Mouse (Mus musculus) myocyte (in vitro differentiated cells): ENCODE data around the gene Baiap2. TPM values are rescaled to one million over a fixed set of nuclear protein-coding genes. Genes with fewer than 3 reads are reported as not detected.

Experiments
- H3K27me3 ChIP-seq: one replicate; pipeline ENCODE4 v1.6.1; 2011; ENCODE audit not compliant: control insufficient read depth, insufficient read depth, insufficient read length
- H3K36me3 ChIP-seq: one replicate; pipeline ENCODE4 v1.6.1; 2011; ENCODE audit not compliant: control insufficient read depth, insufficient read depth
- H3K4me2 ChIP-seq: one replicate; pipeline ENCODE4 v1.6.1; 2011; ENCODE audit warnings: low read depth, control low read depth
- H3K4me3 ChIP-seq: one replicate; pipeline ENCODE4 v1.5.1; 2011; ENCODE audit warnings: mild to moderate bottlenecking, control low read depth, moderate library complexity
- H3K79me2 ChIP-seq: one replicate; pipeline ENCODE4 v1.6.1; 2011; ENCODE audit not compliant: control insufficient read depth, insufficient read depth
- H3ac ChIP-seq: one replicate; pipeline ENCODE4 v1.6.1; 2011; ENCODE audit not compliant: control insufficient read depth, insufficient read length
- CEBPB ChIP-seq: IDR thresholded peaks from 2 replicates; pipeline ENCODE4 v1.6.1; 2011; ENCODE audit warnings: mild to moderate bottlenecking, moderate library complexity; ENCODE audit not compliant: poor library complexity, insufficient read depth, severe bottlenecking
- E2F4 ChIP-seq: IDR thresholded peaks from one replicate; pipeline ENCODE4 v1.6.1; 2011; ENCODE audit warnings: mild to moderate bottlenecking, control low read depth, moderate library complexity; ENCODE audit not compliant: insufficient read depth
- MAX ChIP-seq: IDR thresholded peaks from one replicate; pipeline ENCODE4 v1.6.1; 2011; ENCODE audit warnings: low read depth, mild to moderate bottlenecking, control low read depth
- MYOD1 ChIP-seq, 3 experiments: IDR thresholded peaks; one replicate each; pipeline ENCODE4 v1.6.1; 2011; ENCODE audit warnings: control low read depth in 2 of 3, low read depth in 2 of 3, mild to moderate bottlenecking in 2 of 3, moderate library complexity in 1 of 3; ENCODE audit not compliant: insufficient read length in 2 of 3, control insufficient read depth in 1 of 3
- MYOG ChIP-seq, 3 experiments: IDR thresholded peaks; one replicate each; pipeline ENCODE4 v1.6.1; 2011; ENCODE audit warnings: control low read depth in 2 of 3, low read depth in 2 of 3, mild to moderate bottlenecking in 2 of 3; ENCODE audit not compliant: insufficient read length in 2 of 3, control insufficient read depth in 1 of 3, insufficient read depth in 1 of 3
- POLR2A ChIP-seq: IDR thresholded peaks from one replicate; pipeline ENCODE4 v1.6.1; 2011; ENCODE audit warnings: low read depth, mild to moderate bottlenecking, control low read depth, moderate library complexity; ENCODE audit not compliant: insufficient read length
- POLR2AphosphoS2 ChIP-seq: IDR thresholded peaks from one replicate; pipeline ENCODE4 v1.6.1; 2011; ENCODE audit warnings: low read depth, control low read depth; ENCODE audit not compliant: insufficient read length
- REST ChIP-seq: IDR thresholded peaks from one replicate; pipeline ENCODE4 v1.6.1; 2011; ENCODE audit warnings: mild to moderate bottlenecking, control low read depth, moderate library complexity; ENCODE audit not compliant: insufficient read depth, insufficient read length
- SRF ChIP-seq: IDR thresholded peaks from one replicate; pipeline ENCODE4 v1.6.1; 2011; ENCODE audit warnings: low read depth; ENCODE audit not compliant: control insufficient read depth, insufficient read length
- TCF12 ChIP-seq: IDR thresholded peaks from one replicate; pipeline ENCODE4 v1.6.1; 2011; ENCODE audit warnings: mild to moderate bottlenecking, control low read depth; ENCODE audit not compliant: poor library complexity, insufficient read depth, severe bottlenecking
- TCF3 ChIP-seq: IDR thresholded peaks from one replicate; pipeline ENCODE4 v1.6.1; 2011; ENCODE audit warnings: low read depth, control low read depth; ENCODE audit not compliant: insufficient read length
- USF1 ChIP-seq: IDR thresholded peaks from one replicate; pipeline ENCODE4 v1.6.1; 2011; ENCODE audit warnings: low read depth, mild to moderate bottlenecking, control low read depth, moderate library complexity
- polyA plus RNA-seq: library from polyadenylated mRNA; unstranded; fragments of >200 nt; fragmentation: generic; extraction: Trizol; gene quantifications from one replicate; pipeline ENCODE4 v1.2.1, GENCODE M21; 2012; ENCODE audit warnings: missing spikeins

Baiap2 gene
- polyA plus RNA-seq, 1 experiment, result 23.0 TPM

GRCm38 (mm10) chr11:119918521-119918920, 24.0 kb upstream of the Baiap2 start:
- Histone ChIP-seq H3K27me3 (no peaks in the 10 kb centered on the region), H3K4me3 (no peak overlapping the region), H3K4me2 (no peak overlapping the region), H3K79me2 (peaks cover 14% of the 10 kb centered on the region), H3K36me3 (peaks cover 7% of the 10 kb centered on the region), H3ac (no peak overlapping the region)
- no peak for TF ChIP-seq MYOD1 (IDR thresholded peaks at IDR 0.05; ENCODE audit: control insufficient read depth in 1 of 3, insufficient read length in 2 of 3, low read depth in 2 of 3)
- no peak for TF ChIP-seq SRF
- TF ChIP-seq MAX, result no peak
- TF ChIP-seq CEBPB, result no peak
- TF ChIP-seq MYOG (IDR thresholded peaks at IDR 0.05; ENCODE audit: control insufficient read depth in 1 of 3, insufficient read depth in 1 of 3, insufficient read length in 2 of 3, low read depth in 2 of 3), result no peak
- no peak for TF ChIP-seq REST
- TF ChIP-seq POLR2A, result no peak
- TF ChIP-seq USF1, result no peak
- no peak for TF ChIP-seq POLR2AphosphoS2
- no peak for TF ChIP-seq TCF3
- TF ChIP-seq TCF12, result no peak
- no peak for TF ChIP-seq E2F4

DNA sequence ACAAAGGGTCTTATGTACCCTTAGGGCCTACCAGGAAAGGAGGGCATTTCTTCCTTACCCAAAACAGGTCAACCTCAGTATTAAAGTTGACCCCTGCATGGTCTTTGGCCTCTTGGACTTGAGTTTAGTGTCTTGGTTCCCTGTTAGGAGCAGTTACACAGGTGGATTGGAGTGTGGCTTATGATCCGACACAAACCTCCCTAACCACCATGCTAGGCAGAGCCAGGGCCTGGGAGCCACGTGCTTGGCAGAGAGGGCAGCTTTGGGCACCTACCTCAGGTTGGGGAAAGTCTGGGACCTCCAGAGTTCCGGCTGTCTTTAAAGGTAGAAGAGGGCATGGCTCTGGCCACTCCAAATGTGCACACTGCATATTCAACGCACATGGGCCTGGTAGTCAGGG, 23.1 kb upstream of the Baiap2 start:
- H3K79me2 ChIP-seq, result peaks cover 8% of the 10 kb centered on the region
- no peak overlapping the region for H3K4me2 ChIP-seq
- no peaks in the 10 kb centered on the region for H3K27me3 ChIP-seq
- TF ChIP-seq TCF3 (no peak), POLR2A (no peak), TCF12 (no peak), CEBPB (no peak), POLR2AphosphoS2 (no peak), MYOD1 (IDR thresholded peaks at IDR 0.05; ENCODE audit: control insufficient read depth in 1 of 3, insufficient read length in 2 of 3, low read depth in 2 of 3) (no peak), E2F4 (no peak), USF1 (no peak), MYOG (IDR thresholded peaks at IDR 0.05; ENCODE audit: control insufficient read depth in 1 of 3, insufficient read depth in 1 of 3, insufficient read length in 2 of 3, low read depth in 2 of 3) (no peak), REST (no peak), SRF (no peak), MAX (no peak)
- H3ac ChIP-seq, result no peak overlapping the region
- peaks cover 7% of the 10 kb centered on the region for H3K36me3 ChIP-seq
- no peak overlapping the region for H3K4me3 ChIP-seq

GRCm38 (mm10) chr11:119919897-119920296, 22.7 kb upstream of the Baiap2 start:
- TF ChIP-seq TCF3, result no peak
- no peak for TF ChIP-seq E2F4
- no peak for TF ChIP-seq MYOG (IDR thresholded peaks at IDR 0.05; ENCODE audit: control insufficient read depth in 1 of 3, insufficient read depth in 1 of 3, insufficient read length in 2 of 3, low read depth in 2 of 3)
- no peak for TF ChIP-seq POLR2A
- TF ChIP-seq POLR2AphosphoS2, result no peak
- no peak for TF ChIP-seq CEBPB
- TF ChIP-seq MAX, result no peak
- no peak for TF ChIP-seq USF1
- TF ChIP-seq SRF, result no peak
- TF ChIP-seq MYOD1 (IDR thresholded peaks at IDR 0.05; ENCODE audit: control insufficient read depth in 1 of 3, insufficient read length in 2 of 3, low read depth in 2 of 3), result no peak
- no peak for TF ChIP-seq REST
- TF ChIP-seq TCF12, result no peak
- Histone ChIP-seq H3K4me2 (no peak overlapping the region), H3K36me3 (peaks cover 7% of the 10 kb centered on the region), H3ac (no peak overlapping the region), H3K4me3 (no peak overlapping the region), H3K27me3 (no peaks in the 10 kb centered on the region), H3K79me2 (peaks cover 4% of the 10 kb centered on the region)

GRCm38 (mm10) chr11:119920668-119921067, 21.9 kb upstream of the Baiap2 start:
- Histone ChIP-seq H3K4me2 (no peak overlapping the region), H3K36me3 (peaks cover 7% of the 10 kb centered on the region), H3K79me2 (no peaks in the 10 kb centered on the region), H3K27me3 (no peaks in the 10 kb centered on the region), H3K4me3 (no peak overlapping the region), H3ac (no peak overlapping the region)
- TF ChIP-seq E2F4 (no peak), CEBPB (no peak), TCF12 (no peak), POLR2AphosphoS2 (peak; percentile 74)

- TF ChIP-seq MAX (no peak), CEBPB (no peak), USF1 (no peak), TCF12 (peak; percentile 13), E2F4 (no peak), MYOG (IDR thresholded peaks at IDR 0.05; ENCODE audit: control insufficient read depth in 1 of 3, insufficient read depth in 1 of 3, insufficient read length in 2 of 3, low read depth in 2 of 3) (peak in 1 of 3 experiments; percentile 76), POLR2AphosphoS2 (peak; percentile 34), REST (no peak), TCF3 (no peak), POLR2A (no peak), MYOD1 (IDR thresholded peaks at IDR 0.05; ENCODE audit: control insufficient read depth in 1 of 3, insufficient read length in 2 of 3, low read depth in 2 of 3) (peak in 2 of 3 experiments; percentile 6 to 40), SRF (no peak)
- H3K4me3 ChIP-seq, result no peak overlapping the region
- H3K79me2 ChIP-seq, result no peaks in the 10 kb centered on the region
- H3K27me3 ChIP-seq, result no peaks in the 10 kb centered on the region
- no peaks in the 10 kb centered on the region for H3K36me3 ChIP-seq
- H3ac ChIP-seq, result no peak overlapping the region
- peak overlapping the region; percentile 14 for H3K4me2 ChIP-seq
Observed at GRCm38 (mm10) chr11:119925176-119925575, 17.4 kb upstream of the Baiap2 start.
